Mouse (Mus musculus) limb, embryonic 14.5 days (tissue): Measurements from ENCODE around the gene Rcor3. TPM values are rescaled to one million over a fixed set of nuclear protein-coding genes. Genes with fewer than 3 reads are reported as not detected.

Experiments
- ATAC-seq: fragments of 200-750 bp; cut with Nextera tagmentation; 2 replicates; pipeline ENCODE4 v1.8.0; 2017; ENCODE audit warnings: low read depth, moderate number of reproducible peaks, moderate TSS enrichment; ENCODE audit not compliant: low FRiP score
- DNase-seq: peaks from one replicate; pipeline ENCODE4 v3.0.0-alpha.2; 2015; ENCODE audit warnings: low spot score
- H3K27ac ChIP-seq: fragments of 300-500 bp; sonication (generic); replicated peaks from 2 replicates; pipeline ENCODE4 v1.5.1; 2014; ENCODE audit warnings: low read depth, mild to moderate bottlenecking, low read length, moderate library complexity, mixed read lengths
- H3K27me3 ChIP-seq: fragments of 300-500 bp; sonication (generic); 2 replicates; pipeline ENCODE4 v1.6.1; 2014; ENCODE audit warnings: low read length, mixed read lengths; ENCODE audit not compliant: control insufficient read depth, insufficient read depth
- H3K36me3 ChIP-seq: fragments of 300-500 bp; sonication (generic); 2 replicates; pipeline ENCODE4 v1.6.1; 2014; ENCODE audit warnings: mild to moderate bottlenecking, low read length, moderate library complexity, mixed read lengths; ENCODE audit not compliant: control insufficient read depth, insufficient read depth
- H3K4me1 ChIP-seq: fragments of 300-500 bp; sonication (generic); 2 replicates; pipeline ENCODE4 v1.6.1; 2014; ENCODE audit warnings: antibody characterized with exemption, low read length, mixed read lengths; ENCODE audit not compliant: control insufficient read depth, insufficient read depth
- H3K4me2 ChIP-seq: fragments of 300-500 bp; sonication (generic); replicated peaks from 2 replicates; pipeline ENCODE4 v1.6.1; 2014; ENCODE audit warnings: low read depth, mild to moderate bottlenecking, low read length, moderate library complexity; ENCODE audit not compliant: severe bottlenecking
- H3K4me3 ChIP-seq: fragments of 300-500 bp; sonication (generic); replicated peaks from 2 replicates; pipeline ENCODE4 v1.5.1; 2014; ENCODE audit warnings: low read length
- H3K9ac ChIP-seq: fragments of 300-500 bp; sonication (generic); 2 replicates; pipeline ENCODE4 v1.6.1; 2014; ENCODE audit warnings: mild to moderate bottlenecking, low read depth, low read length, moderate library complexity; ENCODE audit not compliant: severe bottlenecking
- H3K9me3 ChIP-seq: fragments of 300-500 bp; sonication (generic); 2 replicates; pipeline ENCODE4 v1.6.1; 2016; ENCODE audit warnings: low read length; ENCODE audit not compliant: control insufficient read depth
- POLR2A ChIP-seq: fragments of 200-500 bp; IDR thresholded peaks from 2 replicates; pipeline ENCODE4 v1.8.0; 2012; ENCODE audit warnings: inconsistent platforms, mild to moderate bottlenecking, moderate library complexity, borderline replicate concordance; ENCODE audit not compliant: insufficient read depth, insufficient read length; ENCODE audit errors: extremely low read depth
- WGBS: fragments of 180-500 bp; shearing (Covaris S2); extraction: QIAGEN DNeasy Blood & Tissue Kit; methylation state at CpG from one replicate; pipeline ENCODE4 v1.1.7; 2014; 5-methylcytosine and 5-hydroxymethylcytosine counted together
- polyA plus RNA-seq, 2 experiments: library from polyadenylated mRNA; depleted of rRNA in 1 of 2; stranded (reverse) in 1 of 2; unstranded in 1 of 2; fragments of >200 nt; fragmentation: Nextera tagmentation in 1 of 2; extraction: Ambion mirVana in 1 of 2; gene quantifications; 2 replicates each; pipeline versions ENCODE4 v1.2.1 to v1.2.3; 2012 to 2014

The Rcor3 gene
- polyA plus RNA-seq, 2 experiments, result 34.3 to 49.8 TPM

DNA sequence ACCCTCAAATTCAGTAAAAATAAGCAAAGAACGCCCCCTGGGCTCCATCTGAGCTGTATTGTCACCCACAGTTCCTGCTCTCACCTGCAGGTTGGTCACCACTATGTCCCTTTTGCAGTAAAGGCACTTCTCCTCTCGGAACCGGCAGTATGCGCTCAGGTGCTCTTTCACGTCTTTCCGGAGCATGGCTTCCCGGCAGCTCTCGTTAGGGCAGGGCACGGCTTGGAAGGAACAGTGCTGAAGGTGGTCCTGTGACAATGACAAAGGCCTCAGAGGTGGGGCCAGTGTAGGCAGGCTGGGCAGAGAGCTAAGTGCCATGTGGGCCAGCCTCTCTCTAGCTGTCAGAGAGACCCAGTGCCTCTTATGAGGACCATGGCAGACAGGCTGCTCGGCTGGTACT lies 79.0 kb downstream of the Rcor3 start:
- Histone ChIP-seq H3K9ac (no peak overlapping the region), H3K27me3 (no peaks in the 10 kb centered on the region), H3K4me1 (no peaks in the 10 kb centered on the region), H3K4me2 (no peak overlapping the region), H3K4me3 (no peak overlapping the region), H3K9me3 (no peaks in the 10 kb centered on the region), H3K27ac (no peak overlapping the region), H3K36me3 (peaks cover 27% of the 10 kb centered on the region)
- no peak for DNase-seq
- WGBS, result 75% methylated on average over 10 of the region's 10 CpGs
- ATAC-seq, result no peak
- no peak for TF ChIP-seq POLR2A

DNA sequence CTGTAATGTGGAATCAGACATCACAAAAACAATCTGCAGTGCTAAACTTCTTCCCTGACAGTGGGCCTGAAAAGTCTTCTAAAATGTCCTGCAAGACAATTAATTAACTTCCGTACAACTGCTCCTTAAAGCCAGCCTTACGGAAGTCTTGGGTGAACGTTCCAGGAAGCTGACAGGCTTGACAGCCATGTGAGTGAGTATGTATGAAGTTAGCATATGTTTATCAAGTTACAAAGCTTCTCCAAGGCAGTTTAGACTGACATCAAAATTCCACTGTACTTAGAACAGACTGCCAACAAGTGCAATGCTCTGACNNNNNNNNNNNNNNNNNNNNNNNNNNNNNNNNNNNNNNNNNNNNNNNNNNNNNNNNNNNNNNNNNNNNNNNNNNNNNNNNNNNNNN lies 84.1 kb downstream of the Rcor3 start:
- TF ChIP-seq POLR2A, result no peak
- Histone ChIP-seq H3K4me1 (no peaks in the 10 kb centered on the region), H3K9me3 (no peaks in the 10 kb centered on the region), H3K9ac (no peak overlapping the region), H3K27ac (no peak overlapping the region), H3K27me3 (no peaks in the 10 kb centered on the region), H3K4me3 (no peak overlapping the region), H3K4me2 (no peak overlapping the region), H3K36me3 (peaks cover 5% of the 10 kb centered on the region; the same call in 1 of the 2 replicates)
- 47% methylated on average over 3 of the region's 3 CpGs for WGBS
- ATAC-seq (no peak), DNase-seq (no peak)

DNA sequence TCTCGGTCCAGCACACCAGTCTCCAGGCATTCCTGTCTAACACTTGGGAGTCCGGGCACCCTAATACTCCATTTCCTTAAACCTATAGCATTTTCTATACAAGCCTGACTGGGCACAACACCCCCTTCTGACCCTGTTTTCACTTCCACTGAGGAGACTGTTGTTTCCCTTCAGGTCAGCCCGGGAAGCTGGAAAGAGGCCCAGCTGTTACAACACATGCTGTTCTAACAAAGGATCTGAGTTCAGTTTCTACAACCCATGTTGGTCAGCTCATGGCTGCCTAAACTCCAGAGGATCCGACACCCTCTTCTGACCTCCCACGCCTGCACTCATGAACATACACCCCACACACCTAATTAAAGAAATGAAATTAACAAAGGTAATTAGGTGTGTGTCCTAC lies 84.9 kb downstream of the Rcor3 start:
- ATAC-seq (no peak), DNase-seq (no peak)
- H3K9ac ChIP-seq, result no peak overlapping the region
- H3K9me3 ChIP-seq, result no peaks in the 10 kb centered on the region
- H3K4me2 ChIP-seq, result no peak overlapping the region
- H3K27ac ChIP-seq, result no peak overlapping the region
- H3K36me3 ChIP-seq, result 0 out of 2 replicates have a peak, but pooled peaks cover 4% of the 10 kb centered on the region
- no peaks in the 10 kb centered on the region for H3K27me3 ChIP-seq
- WGBS, result 80% methylated on average over 5 of the region's 5 CpGs
- no peaks in the 10 kb centered on the region for H3K4me1 ChIP-seq
- no peak overlapping the region for H3K4me3 ChIP-seq
- TF ChIP-seq POLR2A, result no peak

DNA sequence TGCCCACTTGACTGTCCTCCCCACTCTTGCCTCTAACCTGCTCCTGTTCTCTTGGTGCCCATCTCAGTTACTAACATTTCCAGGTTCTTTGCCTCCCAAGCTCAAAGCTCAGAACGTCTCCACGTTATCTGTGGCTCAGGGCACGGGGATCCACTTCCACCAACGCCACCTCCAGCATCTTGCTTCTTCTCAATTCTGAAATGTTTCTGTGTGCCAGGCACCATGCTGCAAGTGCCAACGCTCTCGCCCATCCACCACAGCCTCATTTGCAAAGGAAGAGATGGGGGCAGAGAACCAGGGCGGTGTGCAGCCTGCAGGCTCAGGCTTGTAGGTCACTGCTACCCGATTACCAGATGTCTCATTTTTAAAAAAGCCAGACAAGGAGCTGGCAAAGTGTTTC lies 85.4 kb downstream of the Rcor3 start:
- Histone ChIP-seq H3K9ac (no peak overlapping the region), H3K4me2 (no peak overlapping the region), H3K36me3 (0 out of 2 replicates have a peak, but pooled peaks cover 4% of the 10 kb centered on the region), H3K27me3 (no peaks in the 10 kb centered on the region), H3K9me3 (no peaks in the 10 kb centered on the region), H3K4me3 (no peak overlapping the region), H3K4me1 (no peaks in the 10 kb centered on the region), H3K27ac (no peak overlapping the region)
- WGBS, result 90% methylated on average over 8 of the region's 8 CpGs
- DNase-seq (no peak), ATAC-seq (no peak)
- TF ChIP-seq POLR2A, result no peak

Other genes with a start within 250 kb of the Rcor3 start
- 6.7 and 7.3 TPM in 2 replicates for gene Slc30a1, start 231.3 kb downstream of the Rcor3 start, polyA plus RNA-seq (2012; rRNA removed)
- gene Slc30a1, start 231.3 kb downstream of the Rcor3 start, polyA plus RNA-seq (2014; fragmentation: Nextera tagmentation; extraction: Ambion mirVana), result 3.2 and 3.6 TPM in 2 replicates
- 0.50 and 0.55 TPM in 2 replicates for gene Rd3, start 160.7 kb downstream of the Rcor3 start, polyA plus RNA-seq (2012; rRNA removed)
- gene Rd3, start 160.7 kb downstream of the Rcor3 start, polyA plus RNA-seq (2014; fragmentation: Nextera tagmentation; extraction: Ambion mirVana), result 0.14 and 0.91 TPM in 2 replicates
- gene Traf5, start 45.5 kb downstream of the Rcor3 start, polyA plus RNA-seq (2012; rRNA removed), result 20.7 and 21.0 TPM in 2 replicates
- 19.1 and 21.9 TPM in 2 replicates for gene Traf5, start 45.5 kb downstream of the Rcor3 start, polyA plus RNA-seq (2014; fragmentation: Nextera tagmentation; extraction: Ambion mirVana)
- gene Kcnh1, start 52.7 kb upstream of the Rcor3 start, polyA plus RNA-seq (2012; rRNA removed), result 0.63 and 0.74 TPM in 2 replicates
- 0.30 and 0.79 TPM in 2 replicates for gene Kcnh1, start 52.7 kb upstream of the Rcor3 start, polyA plus RNA-seq (2014; fragmentation: Nextera tagmentation; extraction: Ambion mirVana)